Mouse (Mus musculus): ENCODE results near the gene St8sia6. TPM values are rescaled to one million over a fixed set of nuclear protein-coding genes. Genes with fewer than 3 reads are reported as not detected.

The St8sia6 gene
- total RNA-seq, 2 experiments from 2014 or later = 1.3 to 1.8 TPM

GRCm38 (mm10) chr2:13767532-13768411 is 26.1 kb downstream of the St8sia6 start:
- no peak for DNase-seq

GRCm38 (mm10) chr2:13760366-13760765 is 33.5 kb downstream of the St8sia6 start:
- intact Hi-C loops (cut with DNase I) = no loop called here
- DNase-seq = no peak

More at GRCm38 (mm10) chr2:13767532-13768411, 26.1 kb downstream of the St8sia6 start:
- intact Hi-C loops (cut with DNase I) = no loop called here

DNA sequence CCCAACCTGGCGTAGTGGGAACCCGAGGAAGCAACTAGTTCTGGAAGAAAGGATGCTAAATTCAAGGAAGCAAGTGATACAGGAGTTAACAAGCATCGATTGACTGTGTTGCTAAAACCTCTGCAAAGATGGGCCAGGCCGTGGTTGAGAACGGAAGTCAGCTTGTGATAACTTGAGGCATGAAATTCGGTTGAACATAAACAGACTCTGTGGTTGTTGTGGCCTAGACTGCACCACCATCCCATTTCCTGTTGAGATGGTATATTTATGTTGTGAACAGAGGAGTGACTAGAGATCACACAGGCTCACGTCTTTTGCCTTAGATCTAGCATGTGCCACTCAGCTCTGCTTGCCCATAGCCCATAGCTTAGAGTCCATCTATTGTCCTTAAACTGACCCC is 36.5 kb downstream of the St8sia6 start:
- DNase-seq = no peak
- intact Hi-C loops (cut with DNase I) = no loop called here

GRCm38 (mm10) chr2:13755733-13756132 is 38.1 kb downstream of the St8sia6 start:
- no peak for DNase-seq
- intact Hi-C loops (cut with DNase I) = no loop called here

GRCm38 (mm10) chr2:13751691-13752090 is 42.2 kb downstream of the St8sia6 start:
- intact Hi-C loops (cut with DNase I) = no loop called here
- DNase-seq = no peak

- no peak for DNase-seq
- intact Hi-C loops (cut with DNase I) = no loop called here
Observed at GRCm38 (mm10) chr2:13750777-13751176, 43.1 kb downstream of the St8sia6 start.

- peak; percentile 37 to 48 for DNase-seq
- intact Hi-C loops (cut with DNase I) = no loop called here
Observed at GRCm38 (mm10) chr2:13750089-13750488, 43.8 kb downstream of the St8sia6 start.

DNA sequence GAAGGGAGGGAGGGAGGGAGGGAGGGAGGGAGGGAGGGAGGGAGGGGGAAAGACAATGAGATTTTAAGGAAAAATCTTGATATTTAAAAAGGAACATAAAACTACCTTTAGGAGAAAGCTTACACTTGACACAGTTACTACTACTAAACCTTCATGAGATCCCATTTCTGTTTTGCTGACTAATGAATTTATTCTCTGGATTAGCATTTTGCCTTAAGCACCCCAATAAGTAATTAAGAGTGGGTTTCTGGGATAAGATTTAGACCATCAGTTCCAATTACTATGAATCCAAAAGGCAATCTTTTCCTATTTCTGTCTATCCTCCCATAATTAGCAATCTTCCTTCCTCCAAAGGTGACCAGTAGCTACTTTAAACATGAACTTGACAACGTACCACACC is 44.7 kb downstream of the St8sia6 start:
- intact Hi-C loops (cut with DNase I) = no loop called here
- no peak for DNase-seq

DNA sequence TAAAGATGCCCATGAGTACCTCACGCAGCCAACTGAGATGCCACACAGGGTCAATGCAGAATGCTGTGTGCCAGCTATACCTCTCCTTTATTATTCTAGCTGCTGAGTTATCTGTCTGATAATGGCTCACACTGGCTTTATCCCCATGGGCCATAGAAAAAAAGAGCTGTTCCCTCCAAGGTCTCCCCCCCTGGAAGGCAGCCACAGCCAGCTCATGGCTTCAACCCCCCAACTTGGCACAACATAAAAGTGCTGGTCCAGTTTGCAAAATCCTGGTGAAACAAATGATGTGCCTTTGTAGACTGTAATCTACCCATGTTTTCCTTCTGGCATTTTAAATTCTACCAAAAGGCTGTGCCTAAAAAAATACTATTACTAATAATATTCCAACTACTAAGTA is 46.3 kb downstream of the St8sia6 start:
- no peak for DNase-seq
- intact Hi-C loops (cut with DNase I) = no loop called here

DNA sequence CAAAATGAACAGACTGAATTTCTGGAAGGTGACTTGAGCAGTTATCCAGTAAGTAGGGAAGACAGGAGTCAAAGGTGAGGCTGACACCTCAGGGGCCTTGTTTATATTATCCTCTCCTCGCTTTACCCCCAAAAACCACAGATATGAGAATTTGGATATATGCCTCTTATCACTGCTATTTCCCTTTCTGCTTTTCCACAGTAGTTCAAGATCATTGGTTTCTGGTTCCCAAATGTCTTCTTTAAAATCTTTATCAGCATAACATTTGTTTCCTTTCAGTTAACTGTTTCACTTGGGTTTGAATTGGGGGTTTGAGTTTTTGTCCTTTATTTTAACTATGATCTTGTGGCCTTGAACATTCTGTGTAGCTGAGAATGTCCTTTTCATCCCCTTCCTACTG is 47.8 kb downstream of the St8sia6 start:
- no peak for DNase-seq
- intact Hi-C loops (cut with DNase I) = no loop called here

DNA sequence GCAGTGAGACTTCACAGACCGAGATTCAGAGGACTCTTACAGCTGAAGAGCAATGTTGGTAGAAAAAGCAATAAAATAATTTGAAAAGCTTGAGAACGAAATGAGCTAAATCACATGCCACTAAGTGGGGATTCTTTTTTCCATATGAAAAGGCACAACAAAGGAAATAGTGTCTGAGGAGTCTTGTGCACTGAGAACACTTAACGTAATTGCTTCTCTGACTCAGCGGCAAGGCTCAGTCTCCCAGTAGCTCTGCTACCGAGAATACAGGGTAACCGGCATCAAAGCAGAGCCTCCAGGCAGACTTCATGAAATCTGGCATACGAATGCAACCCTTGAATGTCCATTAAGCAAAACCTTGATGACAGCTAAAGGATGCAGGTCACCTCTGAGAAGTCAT is 55.2 kb downstream of the St8sia6 start:
- no peak for DNase-seq
- intact Hi-C loops (cut with DNase I) = no loop called here

GRCm38 (mm10) chr2:13727901-13728300 is 66.0 kb downstream of the St8sia6 start:
- no peak for DNase-seq
- intact Hi-C loops (cut with DNase I) = no loop called here

GRCm38 (mm10) chr2:13725592-13725991 is 68.3 kb downstream of the St8sia6 start:
- intact Hi-C loops (cut with DNase I) = no loop called here
- DNase-seq = no peak

- intact Hi-C loops (cut with DNase I) = no loop called here
- no peak for DNase-seq
Observed at GRCm38 (mm10) chr2:13722241-13722640, 71.6 kb downstream of the St8sia6 start.

DNA sequence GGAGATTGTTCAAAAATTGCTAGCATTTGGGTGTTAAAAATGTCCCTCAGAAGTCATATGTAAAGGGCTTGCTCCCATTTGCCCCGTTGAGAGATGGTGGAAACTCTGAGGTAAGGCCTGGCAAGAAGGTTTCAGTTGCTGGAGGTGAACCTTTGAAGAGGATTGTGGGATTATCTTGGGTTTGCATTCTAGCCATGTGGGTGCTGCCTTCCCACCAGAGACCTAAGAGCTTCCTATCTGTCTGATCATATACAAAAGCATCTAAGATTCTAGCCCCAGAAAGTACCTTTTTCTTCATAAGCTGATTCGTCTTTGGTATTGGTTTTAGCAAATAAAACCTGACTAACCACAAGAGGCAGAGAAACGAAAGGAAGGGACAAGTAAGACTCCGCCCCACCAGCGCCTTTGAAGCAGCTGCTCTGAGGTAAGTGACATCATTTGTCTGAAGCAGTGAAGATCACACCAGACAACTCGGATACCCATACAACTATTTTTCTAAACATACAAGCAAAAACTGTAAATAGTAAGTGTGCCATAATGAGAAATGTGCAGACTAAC is 75.2 kb downstream of the St8sia6 start:
- intact Hi-C loops (cut with DNase I) = no loop called here
- DNase-seq = no peak

DNA sequence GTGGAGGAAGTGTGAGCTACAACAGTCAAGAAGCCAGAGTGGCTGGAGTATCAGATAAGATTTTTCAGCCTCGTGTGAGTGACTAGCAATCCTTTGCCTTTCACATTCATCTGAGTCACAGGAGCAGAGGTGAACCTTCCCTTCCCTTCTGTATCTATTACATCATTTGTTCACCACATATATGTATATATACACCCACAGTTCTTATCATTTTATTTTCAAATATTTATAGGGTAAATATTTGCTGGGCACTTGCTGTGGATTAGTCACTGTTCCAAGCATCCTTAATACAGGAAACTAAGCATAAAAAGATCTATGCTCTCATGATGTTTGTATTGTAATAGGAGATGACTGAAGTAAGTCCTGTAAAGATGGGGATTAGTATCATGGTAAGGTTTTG is 85.1 kb downstream of the St8sia6 start:
- intact Hi-C loops (cut with DNase I) = no loop called here
- DNase-seq = no peak

DNA sequence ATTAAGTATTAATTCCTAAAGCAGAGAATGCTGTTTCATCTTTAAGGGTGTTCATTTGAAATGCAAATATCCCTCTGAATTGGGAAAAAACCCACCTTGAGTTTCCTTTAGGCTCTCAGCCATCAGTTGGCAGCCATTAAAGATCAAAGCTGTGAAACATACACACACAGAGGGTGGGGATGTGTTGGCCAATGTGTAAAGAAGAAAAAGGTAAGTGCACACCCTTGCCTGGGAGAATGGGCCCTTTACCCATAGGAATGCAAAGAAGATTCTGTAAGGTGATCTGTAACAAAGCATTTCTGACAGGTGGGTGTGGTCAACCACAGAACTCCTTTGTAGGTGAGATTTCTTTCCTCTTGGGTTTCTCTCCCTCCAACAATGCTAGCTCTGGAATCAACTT is 96.3 kb downstream of the St8sia6 start:
- intact Hi-C loops (cut with DNase I) = no loop called here
- no peak for DNase-seq

DNA sequence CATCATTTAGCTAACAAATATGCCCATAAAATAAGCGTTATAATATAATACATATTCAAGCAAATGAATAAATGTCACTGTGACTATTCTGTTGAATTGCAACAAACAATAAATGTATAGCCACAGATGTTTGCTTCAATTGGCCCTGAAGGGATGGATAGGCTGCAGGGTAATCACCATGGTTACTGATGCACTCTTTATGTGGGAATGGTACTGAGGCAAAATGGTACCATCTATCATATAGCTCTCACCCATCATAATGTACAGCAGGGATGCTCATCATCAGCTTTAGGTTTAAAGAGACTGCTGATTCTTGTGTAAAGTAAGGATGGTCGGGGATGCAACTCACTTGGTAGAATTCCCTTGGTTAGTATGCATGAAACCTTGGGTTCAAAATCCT is 99.4 kb downstream of the St8sia6 start:
- intact Hi-C loops (cut with DNase I) = no loop called here
- DNase-seq = no peak

GRCm38 (mm10) chr2:13684380-13684779 is 109.5 kb downstream of the St8sia6 start:
- no peak for DNase-seq
- intact Hi-C loops (cut with DNase I) = no loop called here

DNA sequence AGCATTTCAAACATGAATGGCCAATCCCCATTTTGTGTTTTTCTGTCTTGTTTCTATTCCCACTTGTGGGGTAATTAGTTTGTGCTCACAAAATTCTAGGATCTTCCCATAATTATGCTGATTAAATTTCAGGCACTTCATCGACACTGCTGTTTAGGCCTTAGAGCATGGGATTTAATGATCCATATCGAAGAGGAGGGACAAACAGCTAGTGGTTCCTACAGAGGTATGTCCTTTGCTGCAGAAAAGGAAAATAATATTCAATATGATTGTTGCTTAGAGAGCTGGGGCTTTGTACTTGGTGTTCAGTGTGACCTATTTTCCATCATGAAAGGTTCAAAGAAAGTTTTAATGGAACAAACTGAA is 110.7 kb downstream of the St8sia6 start:
- intact Hi-C loops (cut with DNase I) = no loop called here
- no peak for DNase-seq

GRCm38 (mm10) chr2:13682488-13683204 is 111.2 kb downstream of the St8sia6 start:
- peak; percentile 30 to 33 for DNase-seq
- intact Hi-C loops (cut with DNase I) = no loop called here

DNA sequence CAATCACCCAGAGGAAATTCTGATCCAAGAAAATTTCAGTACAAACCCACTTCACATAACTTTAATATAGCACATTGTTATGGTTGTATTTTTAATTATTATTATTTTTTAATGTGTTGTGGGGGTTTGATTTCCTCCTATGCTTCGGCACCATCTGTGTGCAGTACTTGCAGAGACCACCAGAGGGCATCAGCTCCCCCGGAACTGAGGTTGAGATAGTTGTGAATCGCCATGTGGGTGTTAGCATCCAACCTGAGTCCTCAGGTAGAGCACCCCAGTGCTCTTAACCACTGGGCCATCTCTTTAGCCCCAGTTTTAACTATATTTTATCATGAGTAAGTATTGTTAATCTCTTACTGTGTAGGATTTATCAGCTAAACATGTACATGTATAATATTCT is 120.9 kb downstream of the St8sia6 start:
- DNase-seq = peak in 1 of 2 experiments; percentile 20
- intact Hi-C loops (cut with DNase I) = loop anchor here (10.0 kb wide), 1 partner anchor 262 kb away; no protein-coding TSS in a partner anchor
